Mouse (Mus musculus) ES-E14 (cell line): ENCODE measurements at regions not wholly inside any gene's neighbourhood (a gene's known extent, or its start where the extent isn't known, plus 50 kb on each side); places are given as distances from the start of the nearest gene placed in this dataset.

Experiments
- DNase-seq: peaks from one replicate; pipeline ENCODE4 v3.0.0-alpha.2; 2013; ENCODE audit warnings: low read depth, low spot score
- H3K27ac ChIP-seq: 2 replicates; pipeline ENCODE4 v1.5.1; 2012; ENCODE audit warnings: low read depth, mild to moderate bottlenecking, low read length, moderate library complexity, mixed read lengths; ENCODE audit not compliant: poor library complexity, insufficient read depth, severe bottlenecking
- H3K36me3 ChIP-seq: 2 replicates; pipeline ENCODE4 v1.6.1; 2012; ENCODE audit warnings: mild to moderate bottlenecking, low read length, moderate library complexity, mixed read lengths; ENCODE audit not compliant: control insufficient read depth, poor library complexity, insufficient read depth, severe bottlenecking
- H3K4me1 ChIP-seq, 2 experiments: fragments of 150-350 bp in 1 of 2; sonication (generic) in 1 of 2; 2 replicates each; pipeline ENCODE4 v1.6.1; 2012; ENCODE audit warnings: low read length in 2 of 2, mild to moderate bottlenecking in 1 of 2, mixed read lengths in 1 of 2; ENCODE audit not compliant: control insufficient read depth in 2 of 2, insufficient read depth in 2 of 2, poor library complexity in 1 of 2
- H3K4me3 ChIP-seq, 2 experiments: fragments of 150-350 bp in 1 of 2; sonication (generic) in 1 of 2; 2 replicates each; pipeline ENCODE4 v1.5.1; 2012; ENCODE audit warnings: low read length in 2 of 2, low read depth in 1 of 2, mild to moderate bottlenecking in 1 of 2, mixed read lengths in 1 of 2; ENCODE audit not compliant: insufficient read depth in 1 of 2, poor library complexity in 1 of 2, severe bottlenecking in 1 of 2
- H3K9ac ChIP-seq: 2 replicates; pipeline ENCODE4 v1.6.1; 2012; ENCODE audit warnings: low read depth, mild to moderate bottlenecking, low read length, mixed read lengths; ENCODE audit not compliant: poor library complexity, insufficient read depth, severe bottlenecking
- H3K9me3 ChIP-seq: fragments of 150-350 bp; sonication (generic); 2 replicates; pipeline ENCODE4 v1.6.1; 2012; ENCODE audit warnings: low read depth, mild to moderate bottlenecking, low read length; ENCODE audit not compliant: control insufficient read depth, insufficient read depth
- CHD2 ChIP-seq: IDR thresholded peaks from 2 replicates; pipeline ENCODE4 v1.6.1; 2014; ENCODE audit warnings: mild to moderate bottlenecking, low read depth, low read length, inconsistent platforms
- HCFC1 ChIP-seq: IDR thresholded peaks from 2 replicates; pipeline ENCODE4 v1.6.1; 2012; ENCODE audit warnings: low read length, inconsistent platforms, borderline replicate concordance; ENCODE audit not compliant: insufficient read depth
- MAFK ChIP-seq: IDR thresholded peaks from 2 replicates; pipeline ENCODE4 v1.6.1; 2014; ENCODE audit warnings: mild to moderate bottlenecking, low read depth, low read length, inconsistent platforms; ENCODE audit not compliant: insufficient read depth
- ZC3H11A ChIP-seq: IDR thresholded peaks from 2 replicates; pipeline ENCODE4 v1.6.1; 2012; ENCODE audit warnings: low read depth, mild to moderate bottlenecking, inconsistent platforms, low read length, borderline replicate concordance
- ZNF384 ChIP-seq: IDR thresholded peaks from 2 replicates; pipeline ENCODE4 v1.6.1; 2012; ENCODE audit warnings: low read depth, low read length, inconsistent platforms
- in situ Hi-C, 2 experiments: fragments of 600-800 bp; cut with MboI; formaldehyde crosslinking; loops; one replicate each; pipeline ENCODE4 v1.15.1; 2025; ENCODE audit warnings: low sequenced_read_pairs in 2 of 2, inconsistent platforms in 1 of 2; ENCODE audit not compliant: unreplicated experiment in 2 of 2

GRCm38 (mm10) chr14:8948751-8949150 is 282.7 kb upstream of the 4930452B06Rik start:
- no peaks in the 10 kb centered on the region for H3K4me1 ChIP-seq
- in situ Hi-C loops: loop anchor here in 1 of 2 experiments (25.0 kb wide), 2 partner anchors 89 to 586 kb away; no protein-coding TSS in a partner anchor
- H3K9me3 ChIP-seq: no peaks in the 10 kb centered on the region
- H3K9ac ChIP-seq: no peak overlapping the region
- no peak for DNase-seq
- TF ChIP-seq CHD2: no peak
- no peak for TF ChIP-seq ZNF384
- no peaks in the 10 kb centered on the region for H3K36me3 ChIP-seq
- H3K4me3 ChIP-seq: no peak overlapping the region
- H3K27ac ChIP-seq: no peak overlapping the region

- no peaks in the 10 kb centered on the region for H3K36me3 ChIP-seq
- H3K4me1 ChIP-seq: no peaks in the 10 kb centered on the region
- no peak overlapping the region for H3K4me3 ChIP-seq
- TF ChIP-seq MAFK (no peak), ZNF384 (no peak), ZC3H11A (no peak), CHD2 (no peak), HCFC1 (no peak)
- in situ Hi-C loops: loop anchor here in 1 of 2 experiments (25.0 kb wide), 2 partner anchors 90 to 585 kb away; no protein-coding TSS in a partner anchor
- H3K9me3 ChIP-seq: no peaks in the 10 kb centered on the region
- H3K9ac ChIP-seq: no peak overlapping the region
- DNase-seq: no peak
- no peak overlapping the region for H3K27ac ChIP-seq
Measured at GRCm38 (mm10) chr14:8946851-8947625, 281.0 kb upstream of the 4930452B06Rik start.

DNA sequence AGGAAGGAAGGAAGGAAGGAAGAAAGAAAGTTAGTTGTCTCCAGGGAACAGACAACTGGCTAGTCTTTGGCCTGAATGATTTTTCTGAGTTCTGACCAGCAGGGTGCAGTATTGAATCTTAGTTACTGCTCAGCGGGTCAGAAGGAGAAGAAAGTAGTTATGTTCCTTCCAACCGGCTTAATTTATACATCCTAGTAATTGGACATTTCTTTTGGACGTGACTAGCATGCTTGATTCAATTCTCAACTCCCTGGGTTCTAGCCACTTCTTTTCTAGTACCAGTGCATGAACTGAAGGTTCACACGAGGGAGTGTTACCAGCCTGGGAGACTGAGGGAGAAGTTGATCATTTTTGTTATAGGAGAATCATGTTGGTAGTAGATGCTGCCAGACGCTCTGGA is 269.1 kb upstream of the 4930452B06Rik start:
- no peaks in the 10 kb centered on the region for H3K4me1 ChIP-seq
- TF ChIP-seq CHD2 (no peak), ZC3H11A (peak; percentile 30; the same call in 1 of the 2 replicates)
- peak; percentile 43 for DNase-seq
- H3K27ac ChIP-seq: no peak overlapping the region
- H3K9me3 ChIP-seq: no peaks in the 10 kb centered on the region
- in situ Hi-C loops: loop anchor here in 1 of 2 experiments (25.0 kb wide), 2 partner anchors 102 to 573 kb away; no protein-coding TSS in a partner anchor
- H3K36me3 ChIP-seq: no peaks in the 10 kb centered on the region
- no peak overlapping the region for H3K4me3 ChIP-seq
- no peak overlapping the region for H3K9ac ChIP-seq
